Mouse (Mus musculus): ENCODE results near the gene Tuba8. TPM values are rescaled to one million over a fixed set of nuclear protein-coding genes. Genes with fewer than 3 reads are reported as not detected.

Tuba8 gene
- polyA plus RNA-seq, 1 experiment from 2014 or later: 0.68 TPM

GRCm38 (mm10) chr6:121177118-121177708, 33.3 kb upstream of the Tuba8 start:
- no peaks in the 10 kb centered on the region for H3K36me3 ChIP-seq (ENCODE audit: control insufficient read depth, insufficient read depth, low read length)
- no peak overlapping the region for H3K4me2 ChIP-seq (ENCODE audit: low read depth, low read length)
- H3K4me1 ChIP-seq (ENCODE audit: control insufficient read depth, insufficient read depth, low read length): peaks cover 11% of the 10 kb centered on the region
- no peak overlapping the region for H3K4me3 ChIP-seq (ENCODE audit: low read length)
- no peaks in the 10 kb centered on the region for H3K27me3 ChIP-seq (replicated peaks; ENCODE audit: control insufficient read depth, insufficient read depth, low read length)
- ATAC-seq: peak; percentile 93
- peak overlapping the region; percentile 90 for H3K27ac ChIP-seq (ENCODE audit: low read length)
- H3K9ac ChIP-seq (ENCODE audit: low read depth, low read length): no peak overlapping the region
- WGBS: 63% methylated on average over 7 of the region's 7 CpGs
- no peaks in the 10 kb centered on the region for H3K9me3 ChIP-seq (ENCODE audit: control insufficient read depth, low read length)

- H3K27me3 ChIP-seq (replicated peaks; ENCODE audit: control insufficient read depth, insufficient read depth, low read length): no peaks in the 10 kb centered on the region
- H3K9me3 ChIP-seq (ENCODE audit: control insufficient read depth, low read length): no peaks in the 10 kb centered on the region
- 59% methylated on average over 7 of the region's 7 CpGs for WGBS
- H3K4me3 ChIP-seq (ENCODE audit: low read length): no peak overlapping the region
- no peaks in the 10 kb centered on the region for H3K36me3 ChIP-seq (ENCODE audit: control insufficient read depth, insufficient read depth, low read length)
- peaks cover 11% of the 10 kb centered on the region for H3K4me1 ChIP-seq (ENCODE audit: control insufficient read depth, insufficient read depth, low read length)
- ATAC-seq: no peak
- no peak overlapping the region for H3K4me2 ChIP-seq (ENCODE audit: low read depth, low read length)
- no peak overlapping the region for H3K27ac ChIP-seq (ENCODE audit: low read length)
- H3K9ac ChIP-seq (ENCODE audit: low read depth, low read length): no peak overlapping the region
Observed at GRCm38 (mm10) chr6:121178700-121179358, 31.7 kb upstream of the Tuba8 start.

GRCm38 (mm10) chr6:121179846-121180245, 30.6 kb upstream of the Tuba8 start:
- Histone ChIP-seq H3K36me3 (ENCODE audit: control insufficient read depth, insufficient read depth, low read length) (no peaks in the 10 kb centered on the region), H3K9ac (ENCODE audit: low read depth, low read length) (no peak overlapping the region), H3K4me2 (ENCODE audit: low read depth, low read length) (no peak overlapping the region), H3K4me3 (ENCODE audit: low read length) (no peak overlapping the region), H3K27ac (ENCODE audit: low read length) (no peak overlapping the region), H3K27me3 (replicated peaks; ENCODE audit: control insufficient read depth, insufficient read depth, low read length) (no peaks in the 10 kb centered on the region), H3K4me1 (ENCODE audit: control insufficient read depth, insufficient read depth, low read length) (peaks cover 15% of the 10 kb centered on the region), H3K9me3 (ENCODE audit: control insufficient read depth, low read length) (no peaks in the 10 kb centered on the region)
- 64% methylated on average over 7 of the region's 7 CpGs for WGBS
- no peak for ATAC-seq

GRCm38 (mm10) chr6:121183414-121184173, 26.9 kb upstream of the Tuba8 start, which contains the start of gene Pex26:
Pex26 (plus strand) TSS chr6:121183667.
- no peaks in the 10 kb centered on the region for H3K36me3 ChIP-seq (ENCODE audit: control insufficient read depth, insufficient read depth, low read length)
- peak within 1 kb of the TSS; percentile 88 for H3K27ac ChIP-seq (ENCODE audit: low read length)
- H3K9ac ChIP-seq (ENCODE audit: low read depth, low read length): peak within 1 kb of the TSS; percentile 84
- H3K9me3 ChIP-seq (ENCODE audit: control insufficient read depth, low read length): no peaks in the 10 kb centered on the region
- 2% methylated on average over 32 of the region's 32 CpGs for WGBS
- peak within 1 kb of the TSS; percentile 95 for H3K4me2 ChIP-seq (ENCODE audit: low read depth, low read length)
- H3K4me1 ChIP-seq (ENCODE audit: control insufficient read depth, insufficient read depth, low read length): peaks cover 16% of the 10 kb centered on the region
- peak within 1 kb of the TSS; percentile 84 for H3K4me3 ChIP-seq (ENCODE audit: low read length)
- ATAC-seq: peak; percentile 86
- H3K27me3 ChIP-seq (replicated peaks; ENCODE audit: control insufficient read depth, insufficient read depth, low read length): no peaks in the 10 kb centered on the region

- H3K9ac ChIP-seq (ENCODE audit: low read depth, low read length): peak overlapping the region; percentile 84
- H3K27ac ChIP-seq (ENCODE audit: low read length): peak overlapping the region; percentile 88
- no peaks in the 10 kb centered on the region for H3K9me3 ChIP-seq (ENCODE audit: control insufficient read depth, low read length)
- H3K36me3 ChIP-seq (ENCODE audit: control insufficient read depth, insufficient read depth, low read length): no peaks in the 10 kb centered on the region
- WGBS: 2% methylated on average over 35 of the region's 35 CpGs
- no peaks in the 10 kb centered on the region for H3K27me3 ChIP-seq (replicated peaks; ENCODE audit: control insufficient read depth, insufficient read depth, low read length)
- H3K4me2 ChIP-seq (ENCODE audit: low read depth, low read length): peak overlapping the region; percentile 95
- peaks cover 16% of the 10 kb centered on the region for H3K4me1 ChIP-seq (ENCODE audit: control insufficient read depth, insufficient read depth, low read length)
- ATAC-seq: peak; percentile 80
- H3K4me3 ChIP-seq (ENCODE audit: low read length): peak overlapping the region; percentile 84
Observed at GRCm38 (mm10) chr6:121184198-121185140, 26.0 kb upstream of the Tuba8 start.

GRCm38 (mm10) chr6:121185232-121185631, 25.3 kb upstream of the Tuba8 start:
- Histone ChIP-seq H3K27ac (ENCODE audit: low read length) (no peak overlapping the region), H3K27me3 (replicated peaks; ENCODE audit: control insufficient read depth, insufficient read depth, low read length) (no peaks in the 10 kb centered on the region), H3K9me3 (ENCODE audit: control insufficient read depth, low read length) (no peaks in the 10 kb centered on the region), H3K4me2 (ENCODE audit: low read depth, low read length) (peak overlapping the region; percentile 95), H3K4me3 (ENCODE audit: low read length) (peak overlapping the region; percentile 84), H3K9ac (ENCODE audit: low read depth, low read length) (peak overlapping the region; percentile 57; the same call in 1 of the 2 replicates), H3K36me3 (ENCODE audit: control insufficient read depth, insufficient read depth, low read length) (no peaks in the 10 kb centered on the region), H3K4me1 (ENCODE audit: control insufficient read depth, insufficient read depth, low read length) (peaks cover 16% of the 10 kb centered on the region)
- 66% methylated on average over 8 of the region's 8 CpGs for WGBS
- ATAC-seq: peak; percentile 24

- ATAC-seq: peak; percentile 55; the same call in 1 of the 2 replicates
- WGBS: 73% methylated on average over 11 of the region's 11 CpGs
- Histone ChIP-seq H3K9ac (ENCODE audit: low read depth, low read length) (no peak overlapping the region), H3K4me3 (ENCODE audit: low read length) (no peak overlapping the region), H3K4me2 (ENCODE audit: low read depth, low read length) (no peak overlapping the region), H3K27me3 (replicated peaks; ENCODE audit: control insufficient read depth, insufficient read depth, low read length) (no peaks in the 10 kb centered on the region), H3K4me1 (ENCODE audit: control insufficient read depth, insufficient read depth, low read length) (no peaks in the 10 kb centered on the region), H3K36me3 (ENCODE audit: control insufficient read depth, insufficient read depth, low read length) (no peaks in the 10 kb centered on the region; the same call in 1 of the 2 replicates), H3K27ac (ENCODE audit: low read length) (no peak overlapping the region), H3K9me3 (ENCODE audit: control insufficient read depth, low read length) (no peaks in the 10 kb centered on the region)
Observed at GRCm38 (mm10) chr6:121191261-121192009, 19.1 kb upstream of the Tuba8 start.
